Mouse (Mus musculus) liver (tissue): ENCODE measurements around the gene Pts.
A peak's percentile ranks its signal among the peaks of the same experiment; 100 is the strongest.

Experiments
- DNase-seq: peaks from one replicate; pipeline ENCODE4 v3.0.0-alpha.2; 2020; ENCODE audit warnings: mixed read lengths

The Pts gene

DNA sequence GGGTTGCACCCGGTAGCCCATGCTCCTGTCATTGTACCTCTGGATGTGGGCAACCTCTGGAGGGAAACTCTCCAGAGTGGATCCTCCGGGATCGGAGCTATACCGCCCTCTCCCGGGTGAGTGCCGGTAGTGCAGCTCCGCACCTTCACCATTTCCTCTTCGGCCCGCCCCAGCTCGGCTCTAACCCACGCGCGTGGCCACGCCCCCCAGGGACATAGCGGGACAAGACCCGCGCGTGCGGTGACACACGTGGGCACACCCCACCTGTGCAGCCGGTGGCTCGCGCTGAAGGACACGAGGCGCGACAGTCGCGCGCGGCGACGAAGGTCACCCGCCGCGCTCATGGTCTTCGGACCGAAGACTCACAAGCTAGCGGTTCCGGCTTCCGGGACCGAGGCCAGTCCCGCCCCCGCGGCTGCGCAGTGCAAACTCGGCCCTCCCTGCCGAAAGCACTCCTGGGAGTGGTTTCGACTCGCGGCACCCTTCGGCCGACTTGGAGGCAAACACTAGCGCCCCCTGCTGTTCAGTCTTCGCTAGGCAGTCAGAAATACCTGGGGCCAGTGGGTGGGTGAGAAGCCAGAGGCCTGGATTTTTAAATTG is at the start of gene Pts:
Gene Pts (minus strand): TSS at position 432 of the 600 bp plus-strand sequence.
- DNase-seq, result peak; percentile 99

GRCm38 (mm10) chr9:50569599-50570525 is 41.3 kb upstream of the Pts start:
- DNase-seq, result no peak

GRCm38 (mm10) chr9:50567881-50568280 is 39.4 kb upstream of the Pts start:
- no peak for DNase-seq

- DNase-seq, result no peak
These were observed 38.8 kb upstream of the Pts start for GRCm38 (mm10) chr9:50567372-50567771.

DNA sequence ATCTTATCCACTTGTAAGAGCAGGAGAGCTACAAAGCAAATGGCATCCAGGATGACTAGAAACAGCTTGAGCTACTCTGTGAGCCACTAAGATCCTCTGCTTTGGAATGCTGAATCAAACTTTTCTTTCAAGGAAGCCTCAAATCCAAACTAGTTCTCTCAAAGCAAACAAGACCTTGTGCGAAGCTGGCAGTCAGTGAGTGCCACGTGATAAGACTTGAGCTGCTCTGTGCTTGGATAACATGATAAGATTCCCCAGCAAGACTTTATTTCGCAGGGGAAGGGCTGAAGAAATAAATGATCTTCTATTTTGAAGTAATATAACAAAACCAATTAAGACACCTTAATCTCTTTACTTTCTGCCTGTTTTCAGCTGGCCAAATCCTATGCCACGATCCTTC is 37.4 kb upstream of the Pts start:
- no peak for DNase-seq

GRCm38 (mm10) chr9:50565173-50565572 is 36.6 kb upstream of the Pts start:
- DNase-seq, result no peak

- DNase-seq, result no peak
These were observed 33.4 kb upstream of the Pts start for GRCm38 (mm10) chr9:50561918-50562360.

DNA sequence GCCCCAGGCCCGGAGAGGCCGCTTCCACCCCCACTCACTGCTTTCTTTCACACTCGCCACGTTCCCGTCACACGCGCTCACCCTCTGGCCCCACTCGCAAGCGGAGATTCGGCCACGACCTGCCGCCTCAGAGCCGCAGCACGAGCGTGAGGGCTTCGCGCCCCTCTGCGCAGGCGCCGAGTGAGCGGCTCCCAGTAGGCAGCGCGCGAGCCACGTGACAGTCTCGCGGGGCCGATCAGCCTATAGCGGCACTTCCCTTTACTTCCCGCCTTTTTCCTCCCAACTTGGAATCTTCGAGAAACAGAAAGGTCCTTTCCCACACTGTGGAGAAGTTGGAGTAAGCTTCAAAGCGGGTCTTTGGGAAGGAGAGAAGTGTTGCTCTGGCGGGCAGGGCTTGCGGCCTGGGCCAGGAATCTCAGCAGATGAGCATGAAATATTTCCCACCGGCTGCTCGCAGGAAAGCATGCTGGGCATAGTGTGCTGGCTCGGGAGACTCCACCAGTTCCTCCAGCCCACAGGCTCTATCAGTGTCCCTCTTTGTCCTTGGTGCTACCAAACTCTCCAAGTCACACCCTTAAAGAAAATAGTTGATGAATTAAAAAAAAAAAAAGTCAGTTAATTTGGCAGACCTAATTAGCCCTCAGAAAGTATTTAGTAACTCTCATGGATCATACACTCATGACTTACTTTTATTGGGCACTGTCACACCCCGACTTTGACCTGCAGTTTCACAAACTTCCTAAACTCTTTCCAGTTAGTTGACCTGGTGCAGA is 32.8 kb upstream of the Pts start, which contains the start of gene Tex12:
Gene Tex12 (minus strand): TSS at position 181 of the 773 bp plus-strand sequence.
- no peak for DNase-seq

GRCm38 (mm10) chr9:50555094-50555446 is 26.5 kb upstream of the Pts start, which contains the start of gene Bco2:
Gene Bco2 (minus strand): TSS chr9:50555181.
- DNase-seq, result no peak

GRCm38 (mm10) chr9:50554241-50555093 is 25.9 kb upstream of the Pts start, which contains the start of gene Il18:
Gene Il18 (plus strand): TSS chr9:50554827.
- DNase-seq, result no peak

DNA sequence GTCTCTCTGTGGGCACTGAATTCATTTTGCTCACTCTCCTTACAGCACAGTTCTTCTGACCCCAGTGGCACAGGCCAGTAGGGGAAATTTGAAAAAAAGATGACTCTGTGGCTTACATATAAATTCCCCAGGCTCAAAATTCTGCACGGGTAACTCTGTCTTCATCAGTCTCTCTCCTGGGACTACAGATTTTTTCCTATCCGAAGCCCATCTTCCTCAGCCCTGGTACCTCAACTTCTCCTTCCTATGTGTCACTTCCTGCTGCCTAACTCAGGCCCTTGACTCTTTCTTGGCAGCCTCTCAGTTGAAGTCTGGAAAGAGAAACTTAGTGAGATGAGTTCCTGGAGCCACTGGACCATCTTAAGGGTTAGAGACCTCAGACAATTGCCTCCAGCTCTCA is 25.0 kb upstream of the Pts start:
- DNase-seq, result no peak

- no peak for DNase-seq
These were observed 23.7 kb upstream of the Pts start for GRCm38 (mm10) chr9:50552206-50552605.

- DNase-seq, result no peak
These were observed 20.4 kb upstream of the Pts start for GRCm38 (mm10) chr9:50548936-50549335.

DNA sequence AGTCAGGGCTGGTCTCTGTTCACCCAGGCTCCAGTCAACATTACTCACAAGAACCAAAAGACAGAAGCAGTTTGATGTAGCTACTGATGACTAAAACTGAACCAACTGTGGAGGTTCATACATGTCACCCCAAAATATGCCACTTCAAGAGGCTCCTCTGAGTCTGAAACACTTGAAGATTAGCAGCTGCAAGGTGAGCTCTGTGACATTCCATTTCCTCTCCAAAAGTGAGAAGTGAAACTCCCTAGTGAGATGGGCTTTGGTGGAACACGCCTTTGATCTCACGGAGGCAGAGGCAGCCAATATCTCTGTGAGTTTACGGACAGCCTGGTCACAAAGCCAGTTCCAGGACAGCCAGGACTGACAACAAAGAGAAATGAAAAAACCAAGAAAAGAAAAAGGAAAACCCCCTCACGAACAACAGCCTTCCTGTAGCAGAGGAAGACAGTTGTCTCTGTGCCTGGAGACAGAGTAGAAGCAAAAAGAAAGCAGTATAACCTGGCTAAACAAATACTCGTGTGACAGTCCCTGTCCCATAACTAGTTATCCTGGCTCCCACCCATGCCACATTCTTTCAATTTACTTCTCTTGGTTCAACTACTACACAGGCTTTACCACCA is 19.4 kb upstream of the Pts start:
- DNase-seq, result no peak

- no peak for DNase-seq
These were observed 13.9 kb upstream of the Pts start for GRCm38 (mm10) chr9:50542401-50542800.

DNA sequence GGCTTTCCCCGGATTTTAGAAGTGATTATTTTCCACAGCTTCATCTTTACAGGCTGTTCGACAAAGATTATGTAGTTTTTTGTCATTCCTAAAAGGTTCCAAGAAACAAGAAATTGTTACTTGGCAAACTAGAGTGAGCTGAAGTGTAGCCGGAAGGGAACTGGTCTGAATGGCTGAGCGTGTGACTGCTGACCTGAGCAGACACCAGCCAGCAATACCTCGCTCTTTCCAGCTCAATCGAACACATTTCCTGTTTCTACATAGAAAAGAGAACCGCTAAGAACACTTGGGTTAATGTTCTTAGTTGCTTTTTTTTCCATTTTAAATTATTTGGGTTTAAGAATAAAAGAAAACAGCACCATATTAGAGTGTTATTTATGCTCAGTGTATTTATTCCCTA is 11.6 kb upstream of the Pts start:
- DNase-seq, result no peak

GRCm38 (mm10) chr9:50537295-50537694 is 8.8 kb upstream of the Pts start:
- DNase-seq, result no peak

GRCm38 (mm10) chr9:50536603-50537135 is 8.1 kb upstream of the Pts start:
- DNase-seq, result no peak

DNA sequence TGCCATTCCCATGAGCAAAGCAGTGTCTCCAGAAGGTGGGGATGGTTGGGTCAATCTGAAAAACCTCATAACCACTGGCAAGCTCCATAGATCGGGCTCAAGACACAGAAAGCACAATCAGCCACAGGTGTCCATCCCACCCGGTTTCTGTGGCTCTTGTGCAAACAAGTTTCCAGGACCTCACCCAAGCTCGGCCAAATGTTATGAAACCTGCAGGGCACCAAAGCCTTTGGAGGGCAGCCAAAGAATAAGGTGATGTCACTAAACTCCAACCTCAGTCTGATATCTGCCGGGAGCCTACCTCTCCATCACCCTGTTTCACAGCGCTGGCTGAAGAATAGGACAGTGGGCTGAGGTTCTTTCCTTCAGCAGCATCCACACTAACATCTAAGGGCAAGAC is 7.4 kb upstream of the Pts start:
- DNase-seq, result no peak

- no peak for DNase-seq
These were observed 5.3 kb upstream of the Pts start for GRCm38 (mm10) chr9:50533791-50534190.

- DNase-seq, result no peak
These were observed 4.8 kb upstream of the Pts start for GRCm38 (mm10) chr9:50533328-50533727.

DNA sequence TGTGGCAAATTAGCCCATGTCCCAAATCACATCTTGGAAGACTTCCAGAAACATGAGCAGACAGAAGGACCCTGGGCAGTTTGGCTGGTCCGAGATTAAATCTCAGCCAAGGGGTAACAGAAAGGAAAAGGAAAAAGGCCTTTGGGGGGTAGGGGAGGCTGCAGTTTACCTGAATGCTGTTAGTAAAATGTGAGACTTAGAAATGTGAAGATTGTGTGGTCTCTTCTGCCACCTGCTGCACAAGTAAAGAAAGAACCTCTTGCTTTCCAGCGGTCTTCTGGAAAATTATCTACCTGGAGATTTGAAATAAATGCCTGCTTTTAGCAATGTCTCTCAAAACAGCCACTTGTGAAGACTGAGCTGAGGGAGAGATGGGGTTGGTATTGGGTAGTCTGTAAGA is 2.4 kb upstream of the Pts start:
- no peak for DNase-seq
